Mouse (Mus musculus): ENCODE measurements at regions not wholly inside any gene's neighbourhood (a gene's known extent, or its start where the extent isn't known, plus 50 kb on each side); places are given as distances from the start of the nearest gene placed in this dataset.

GRCm38 (mm10) chr6:41161693-41162092 lies 126.4 kb upstream of the 2210010C04Rik start:
- Histone ChIP-seq H3K27ac (ENCODE audit: control insufficient read depth, low read depth, low read length) (no peak overlapping the region), H3K4me1 (ENCODE audit: control insufficient read depth in 1 of 2, insufficient read depth in 2 of 2, low read length in 2 of 2) (no peaks in the 10 kb centered on the region), H3K9ac (ENCODE audit: control insufficient read depth, low read depth, low read length, poor library complexity, severe bottlenecking) (no peak overlapping the region), H3K36me3 (ENCODE audit: control insufficient read depth in 1 of 2, insufficient read depth in 2 of 2, low read length in 2 of 2) (no peaks in the 10 kb centered on the region; a peak in 1 of 4 replicates), H3K9me3 (replicated peaks; ENCODE audit: insufficient read depth, low read length) (no peaks in the 10 kb centered on the region), H3K4me3 (ENCODE audit: control insufficient read depth in 1 of 2, insufficient read depth in 1 of 2, low read depth in 2 of 2, low read length in 2 of 2) (no peak overlapping the region), H3K27me3 (ENCODE audit: control insufficient read depth in 1 of 2, insufficient read depth in 2 of 2, low read length in 2 of 2) (no peaks in the 10 kb centered on the region), H3K79me2 (ENCODE audit: control insufficient read depth, insufficient read depth, low read length, poor library complexity) (no peaks in the 10 kb centered on the region)
- DNase-seq (ENCODE audit: low read depth, low spot score): no peak
- peak in 1 of 2 experiments; percentile 24; a peak in 1 of 4 replicates for TF ChIP-seq EP300 (IDR thresholded peaks at IDR 0.05; ENCODE audit: low read depth in 1 of 2, low read length in 2 of 2)
- TF ChIP-seq TBP (IDR thresholded peaks at IDR 0.05; ENCODE audit: low read depth, low read length): no peak
- TF ChIP-seq USF2 (IDR thresholded peaks at IDR 0.05; ENCODE audit: borderline replicate concordance in 1 of 2, insufficient read depth in 1 of 2, low read depth in 1 of 2, low read length in 2 of 2): no peak
- TF ChIP-seq MXI1 (IDR thresholded peaks at IDR 0.05; ENCODE audit: low read depth, low read length): no peak
- TF ChIP-seq RCOR1 (IDR thresholded peaks at IDR 0.05; ENCODE audit: low read depth, low read length): no peak

GRCm38 (mm10) chr6:41152101-41152500 lies 116.8 kb upstream of the 2210010C04Rik start:
- H3K36me3 ChIP-seq (ENCODE audit: control insufficient read depth in 1 of 2, insufficient read depth in 2 of 2, low read length in 2 of 2): no peaks in the 10 kb centered on the region
- no peaks in the 10 kb centered on the region for H3K27me3 ChIP-seq (ENCODE audit: control insufficient read depth in 1 of 2, insufficient read depth in 2 of 2, low read length in 2 of 2)
- no peaks in the 10 kb centered on the region for H3K79me2 ChIP-seq (ENCODE audit: control insufficient read depth, insufficient read depth, low read length, poor library complexity)
- no peaks in the 10 kb centered on the region for H3K9me3 ChIP-seq (replicated peaks; ENCODE audit: insufficient read depth, low read length)
- no peak overlapping the region for H3K27ac ChIP-seq (ENCODE audit: control insufficient read depth, low read depth, low read length)
- H3K4me1 ChIP-seq (ENCODE audit: control insufficient read depth in 1 of 2, insufficient read depth in 2 of 2, low read length in 2 of 2): no peaks in the 10 kb centered on the region
- DNase-seq (ENCODE audit: low read depth, low spot score): no peak
- no peak overlapping the region for H3K4me3 ChIP-seq (ENCODE audit: control insufficient read depth in 1 of 2, insufficient read depth in 1 of 2, low read depth in 2 of 2, low read length in 2 of 2)
- H3K9ac ChIP-seq (ENCODE audit: control insufficient read depth, low read depth, low read length, poor library complexity, severe bottlenecking): no peak overlapping the region
- TF ChIP-seq ETS1 (IDR thresholded peaks at IDR 0.05; ENCODE audit: low read depth, low read length) (no peak), ZNF384 (IDR thresholded peaks at IDR 0.05; ENCODE audit: low read depth, low read length) (no peak), USF2 (IDR thresholded peaks at IDR 0.05; ENCODE audit: borderline replicate concordance in 1 of 2, insufficient read depth in 1 of 2, low read depth in 1 of 2, low read length in 2 of 2) (no peak), SIN3A (IDR thresholded peaks at IDR 0.05; ENCODE audit: low read length) (no peak), CTCF (IDR thresholded peaks at IDR 0.05 in 2 of 3, conservative IDR thresholded peaks at IDR 0.05 in 1 of 3; ENCODE audit: control insufficient read depth in 1 of 3, insufficient read depth in 1 of 3, low read depth in 2 of 3, low read length in 3 of 3, poor library complexity in 1 of 3, severe bottlenecking in 1 of 3) (no peak), MYB (IDR thresholded peaks at IDR 0.05; ENCODE audit: low read depth, low read length) (no peak), POLR2AphosphoS2 (IDR thresholded peaks at IDR 0.05; ENCODE audit: low read length) (no peak), MEF2A (IDR thresholded peaks at IDR 0.05; ENCODE audit: extremely low read depth, insufficient replicate concordance, low read depth, low read length, poor library complexity, severe bottlenecking) (no peak), TAL1 (IDR thresholded peaks at IDR 0.05; ENCODE audit: low read length) (no peak), POLR2AphosphoS5 (IDR thresholded peaks at IDR 0.05; ENCODE audit: borderline replicate concordance, low read depth, low read length) (no peak), MYC (IDR thresholded peaks at IDR 0.05; ENCODE audit: low read depth, low read length) (no peak), BHLHE40 (IDR thresholded peaks at IDR 0.05; ENCODE audit: borderline replicate concordance, low read depth, low read length) (no peak), NELFE (IDR thresholded peaks at IDR 0.05; ENCODE audit: low read depth, low read length) (no peak), EP300 (IDR thresholded peaks at IDR 0.05; ENCODE audit: low read depth in 1 of 2, low read length in 2 of 2) (no peak), E2F4 (IDR thresholded peaks at IDR 0.05; ENCODE audit: borderline replicate concordance, low read depth, low read length) (no peak), ELF1 (IDR thresholded peaks at IDR 0.05; ENCODE audit: low read depth, low read length) (no peak)
